Mouse (Mus musculus) MEL (cell line): ENCODE measurements around the gene Klk13. TPM values are rescaled to one million over a fixed set of nuclear protein-coding genes. Genes with fewer than 3 reads are reported as not detected.

ENCODE experiments used
- DNase-seq: peaks from one replicate; pipeline ENCODE4 v3.0.0; 2011; ENCODE audit warnings: low read depth, low spot score
- H3K27ac ChIP-seq: 2 replicates; pipeline ENCODE4 v1.5.1; 2012; ENCODE audit warnings: low read depth, mild to moderate bottlenecking, control low read depth, low read length, moderate library complexity; ENCODE audit not compliant: control insufficient read depth
- H3K27me3 ChIP-seq, 2 experiments: fragments of 150-350 bp in 1 of 2; sonication (generic) in 1 of 2; 2 replicates each; pipeline ENCODE4 v1.6.1; 2012; ENCODE audit warnings: low read length in 2 of 2, mild to moderate bottlenecking in 2 of 2, improper control_type of control experiment in 1 of 2, moderate library complexity in 1 of 2; ENCODE audit not compliant: insufficient read depth in 2 of 2, control insufficient read depth in 1 of 2
- H3K36me3 ChIP-seq, 2 experiments: 2 replicates each; pipeline ENCODE4 v1.6.1; 2012 to 2014; ENCODE audit warnings: low read length in 2 of 2, improper control_type of control experiment in 1 of 2, inconsistent platforms in 1 of 2, mild to moderate bottlenecking in 1 of 2; ENCODE audit not compliant: insufficient read depth in 2 of 2, control insufficient read depth in 1 of 2
- H3K4me1 ChIP-seq, 2 experiments: fragments of 150-350 bp in 1 of 2; sonication (generic) in 1 of 2; 2 replicates each; pipeline ENCODE4 v1.6.1; 2012; ENCODE audit warnings: low read length in 2 of 2, improper control_type of control experiment in 1 of 2, mild to moderate bottlenecking in 1 of 2; ENCODE audit not compliant: insufficient read depth in 2 of 2, control insufficient read depth in 1 of 2
- H3K4me3 ChIP-seq, 2 experiments: fragments of 150-350 bp in 1 of 2; sonication (generic) in 1 of 2; 2 replicates each; pipeline ENCODE4 v1.5.1; 2012; ENCODE audit warnings: low read depth in 2 of 2, low read length in 2 of 2, mild to moderate bottlenecking in 2 of 2, moderate library complexity in 2 of 2, control low read depth in 1 of 2, improper control_type of control experiment in 1 of 2; ENCODE audit not compliant: control insufficient read depth in 1 of 2, insufficient read depth in 1 of 2
- H3K79me2 ChIP-seq: 2 replicates; pipeline ENCODE4 v1.6.1; 2012; ENCODE audit warnings: mild to moderate bottlenecking, low read length, moderate library complexity; ENCODE audit not compliant: control insufficient read depth, poor library complexity, insufficient read depth
- H3K9ac ChIP-seq: 2 replicates; pipeline ENCODE4 v1.6.1; 2012; ENCODE audit warnings: low read depth, mild to moderate bottlenecking, control low read depth, low read length, moderate library complexity; ENCODE audit not compliant: control insufficient read depth, poor library complexity, severe bottlenecking
- H3K9me3 ChIP-seq: fragments of 150-350 bp; sonication (generic); replicated peaks from 2 replicates; pipeline ENCODE4 v1.6.1; 2012; ENCODE audit warnings: mild to moderate bottlenecking, low read length, improper control_type of control experiment, moderate library complexity; ENCODE audit not compliant: insufficient read depth
- BHLHE40 ChIP-seq: IDR thresholded peaks from 2 replicates; pipeline ENCODE4 v1.6.1; 2012; ENCODE audit warnings: low read depth, mild to moderate bottlenecking, inconsistent platforms, low read length, improper control_type of control experiment, borderline replicate concordance
- CHD1 ChIP-seq: IDR thresholded peaks from 2 replicates; pipeline ENCODE4 v1.6.1; 2012; ENCODE audit warnings: low read depth, mild to moderate bottlenecking, inconsistent platforms, low read length, improper control_type of control experiment
- CTCF ChIP-seq, 3 experiments: IDR thresholded peaks in 2 of 3; conservative IDR thresholded peaks in 1 of 3; 2 replicates each; pipeline ENCODE4 v1.5.1; 2011 to 2012; ENCODE audit warnings: low read length in 3 of 3, low read depth in 2 of 3, mild to moderate bottlenecking in 2 of 3, improper control_type of control experiment in 1 of 3, inconsistent platforms in 1 of 3, mixed read lengths in 1 of 3, moderate library complexity in 1 of 3; ENCODE audit not compliant: control insufficient read depth in 1 of 3, insufficient read depth in 1 of 3, poor library complexity in 1 of 3, severe bottlenecking in 1 of 3
- ELF1 ChIP-seq: IDR thresholded peaks from 2 replicates; pipeline ENCODE4 v1.6.1; 2014; ENCODE audit warnings: low read depth, mild to moderate bottlenecking, inconsistent platforms, low read length, improper control_type of control experiment, moderate library complexity
- ETS1 ChIP-seq: IDR thresholded peaks from 2 replicates; pipeline ENCODE4 v1.6.1; 2012; ENCODE audit warnings: low read depth, mild to moderate bottlenecking, inconsistent platforms, low read length, improper control_type of control experiment, moderate library complexity
- GABPA ChIP-seq: IDR thresholded peaks from 2 replicates; pipeline ENCODE4 v1.6.1; 2012; ENCODE audit warnings: low read depth, mild to moderate bottlenecking, inconsistent platforms, low read length, improper control_type of control experiment, moderate library complexity
- GATA1 ChIP-seq: IDR thresholded peaks from 2 replicates; pipeline ENCODE4 v1.6.1; 2011; ENCODE audit warnings: low read depth, low read length, improper control_type of control experiment
- MEF2A ChIP-seq: IDR thresholded peaks from 2 replicates; pipeline ENCODE4 v1.6.1; 2014; ENCODE audit warnings: low read depth, mild to moderate bottlenecking, inconsistent platforms, low read length, improper control_type of control experiment; ENCODE audit not compliant: poor library complexity, insufficient replicate concordance, severe bottlenecking; ENCODE audit errors: extremely low read depth
- NELFE ChIP-seq: IDR thresholded peaks from 2 replicates; pipeline ENCODE4 v1.6.1; 2011; ENCODE audit warnings: low read depth, low read length, improper control_type of control experiment
- NRF1 ChIP-seq: IDR thresholded peaks from 2 replicates; pipeline ENCODE4 v1.6.1; 2014; ENCODE audit warnings: low read depth, mild to moderate bottlenecking, inconsistent platforms, low read length, improper control_type of control experiment, moderate library complexity; ENCODE audit not compliant: poor library complexity, insufficient read depth, severe bottlenecking
- POLR2AphosphoS2 ChIP-seq: IDR thresholded peaks from 2 replicates; pipeline ENCODE4 v1.6.1; 2011; ENCODE audit warnings: low read length, improper control_type of control experiment
- RAD21 ChIP-seq: IDR thresholded peaks from 2 replicates; pipeline ENCODE4 v1.6.1; 2011; ENCODE audit warnings: mild to moderate bottlenecking, low read depth, low read length, improper control_type of control experiment
- SIN3A ChIP-seq: IDR thresholded peaks from 2 replicates; pipeline ENCODE4 v1.6.1; 2012; ENCODE audit warnings: low read length, improper control_type of control experiment, inconsistent platforms
- TAL1 ChIP-seq: IDR thresholded peaks from 2 replicates; pipeline ENCODE4 v1.6.1; 2012; ENCODE audit warnings: mild to moderate bottlenecking, inconsistent platforms, low read length, moderate library complexity, mixed read lengths
- TCF12 ChIP-seq: IDR thresholded peaks from 2 replicates; pipeline ENCODE4 v1.6.1; 2014; ENCODE audit warnings: low read depth, mild to moderate bottlenecking, inconsistent platforms, low read length, improper control_type of control experiment, moderate library complexity
- USF1 ChIP-seq: IDR thresholded peaks from 2 replicates; pipeline ENCODE4 v1.6.1; 2014; ENCODE audit warnings: low read depth, mild to moderate bottlenecking, inconsistent platforms, low read length, improper control_type of control experiment, moderate library complexity
- USF2 ChIP-seq, 2 experiments: IDR thresholded peaks; 2 replicates each; pipeline ENCODE4 v1.6.1; 2011 to 2012; ENCODE audit warnings: improper control_type of control experiment in 2 of 2, low read length in 2 of 2, borderline replicate concordance in 1 of 2, inconsistent platforms in 1 of 2, low read depth in 1 of 2, mild to moderate bottlenecking in 1 of 2; ENCODE audit not compliant: insufficient read depth in 1 of 2
- ZC3H11A ChIP-seq: IDR thresholded peaks from 2 replicates; pipeline ENCODE4 v1.6.1; 2012; ENCODE audit warnings: low read depth, mild to moderate bottlenecking, inconsistent platforms, low read length, improper control_type of control experiment
- ZMIZ1 ChIP-seq: IDR thresholded peaks from 2 replicates; pipeline ENCODE4 v1.6.1; 2012; ENCODE audit warnings: low read depth, mild to moderate bottlenecking, inconsistent platforms, low read length, improper control_type of control experiment, moderate library complexity
- ZNF384 ChIP-seq: IDR thresholded peaks from 2 replicates; pipeline ENCODE4 v1.6.1; 2012; ENCODE audit warnings: low read depth, mild to moderate bottlenecking, inconsistent platforms, low read length, improper control_type of control experiment
- polyA plus RNA-seq, 2 experiments: library from polyadenylated mRNA; stranded (reverse) in 1 of 2; unstranded in 1 of 2; fragments of >175 nt in 1 of 2; fragments of >200 nt in 1 of 2; gene quantifications; 2 replicates each; pipeline versions ENCODE4 v1.2.1 to v1.2.4; 2012; ENCODE audit warnings: low replicate concordance in 2 of 2, low read depth in 1 of 2; ENCODE audit not compliant: insufficient read length in 2 of 2, insufficient read depth in 1 of 2, missing spikeins in 1 of 2
- total RNA-seq: library from RNA; depleted of rRNA; stranded (reverse); fragments of 300-350 nt; gene quantifications from 2 replicates; pipeline ENCODE4 v1.2.3, GENCODE M21; 2012

Klk13 gene
- total and polyA plus RNA-seq, 3 experiments, result not detected

GRCm38 (mm10) chr7:43768597-43768996 is 56.2 kb downstream of the Klk13 start, which contains the start of gene Klk12:
Gene Klk12, plus strand, starts transcription at chr7:43768897.
- Histone ChIP-seq H3K36me3 (no peaks in the 10 kb centered on the region), H3K9ac (no peak within 1 kb of the TSS), H3K79me2 (no peaks in the 10 kb centered on the region), H3K27me3 (no peaks in the 10 kb centered on the region), H3K4me3 (no peak within 1 kb of the TSS), H3K4me1 (no peaks in the 10 kb centered on the region), H3K27ac (no peak within 1 kb of the TSS), H3K9me3 (no peaks in the 10 kb centered on the region)
- no peak for DNase-seq
- TF ChIP-seq ZMIZ1 (no peak), NELFE (no peak), USF1 (no peak), GABPA (no peak), TAL1 (no peak), USF2 (IDR thresholded peaks at IDR 0.05; ENCODE audit: borderline replicate concordance in 1 of 2, insufficient read depth in 1 of 2, low read depth in 1 of 2, low read length in 2 of 2) (no peak), ELF1 (no peak), ZNF384 (no peak), BHLHE40 (no peak), MEF2A (no peak), TCF12 (no peak)

GRCm38 (mm10) chr7:43769636-43770035 is 57.3 kb downstream of the Klk13 start:
- H3K27ac ChIP-seq, result no peak overlapping the region

More at GRCm38 (mm10) chr7:43769636-43770035, 57.3 kb downstream of the Klk13 start:
- Histone ChIP-seq H3K9ac (no peak overlapping the region), H3K9me3 (no peaks in the 10 kb centered on the region), H3K4me3 (no peak overlapping the region), H3K27me3 (no peaks in the 10 kb centered on the region), H3K4me1 (no peaks in the 10 kb centered on the region), H3K36me3 (no peaks in the 10 kb centered on the region), H3K79me2 (no peaks in the 10 kb centered on the region)
- DNase-seq, result no peak
- no peak for TF ChIP-seq GATA1
- no peak for TF ChIP-seq ETS1
- no peak for TF ChIP-seq CHD1
- TF ChIP-seq MEF2A, result no peak
- TF ChIP-seq CTCF (IDR thresholded peaks at IDR 0.05 in 2 of 3, conservative IDR thresholded peaks at IDR 0.05 in 1 of 3; ENCODE audit: control insufficient read depth in 1 of 3, insufficient read depth in 1 of 3, low read depth in 2 of 3, low read length in 3 of 3, poor library complexity in 1 of 3, severe bottlenecking in 1 of 3), result no peak
- TF ChIP-seq RAD21, result no peak
- no peak for TF ChIP-seq SIN3A
- no peak for TF ChIP-seq ZNF384
- TF ChIP-seq POLR2AphosphoS2, result no peak
- TF ChIP-seq ZC3H11A, result no peak
- no peak for TF ChIP-seq NRF1
- TF ChIP-seq ELF1, result no peak
- no peak for TF ChIP-seq TAL1
- no peak for TF ChIP-seq BHLHE40
